Mouse (Mus musculus) frontal cortex, adult 2 months (tissue): Measurements from ENCODE around the gene Klhdc4. TPM values are rescaled to one million over a fixed set of nuclear protein-coding genes. Genes with fewer than 3 reads are reported as not detected.
A peak's percentile ranks its signal among the peaks of the same experiment; 100 is the strongest.

Source experiments
- DNase-seq, 2 experiments: peaks; one replicate each; pipeline ENCODE4 v3.0.0; 2022; ENCODE audit warnings: low spot score in 1 of 2; ENCODE audit errors: extremely low spot score in 1 of 2
- polyA plus RNA-seq: library from polyadenylated mRNA; depleted of rRNA; stranded (reverse); fragments of >200 nt; gene quantifications from 2 replicates; pipeline ENCODE4 v1.2.3, GENCODE M21; 2012; rRNA removed

Klhdc4 gene
- polyA plus RNA-seq, 1 experiment: 50.3 TPM

GRCm38 (mm10) chr8:121761480-121761879 is 67.9 kb downstream of the Klhdc4 start:
- DNase-seq: no peak

- DNase-seq: no peak
Measured at GRCm38 (mm10) chr8:121760484-121760883, 68.9 kb downstream of the Klhdc4 start.

- DNase-seq: no peak
Measured at GRCm38 (mm10) chr8:121758470-121758869, 70.9 kb downstream of the Klhdc4 start.

- peak in 1 of 2 experiments; percentile 83 for DNase-seq
Measured at GRCm38 (mm10) chr8:121751407-121751806, 78.0 kb downstream of the Klhdc4 start.

GRCm38 (mm10) chr8:121750512-121750911 is 78.9 kb downstream of the Klhdc4 start:
- no peak for DNase-seq

GRCm38 (mm10) chr8:121749501-121749900 is 79.9 kb downstream of the Klhdc4 start:
- no peak for DNase-seq

Other genes starting within 250 kb of the Klhdc4 start
- gene Map1lc3b, start 239.2 kb downstream of the Klhdc4 start, polyA plus RNA-seq: 128 and 152 TPM in 2 replicates
- gene Zcchc14, start 176.7 kb downstream of the Klhdc4 start, polyA plus RNA-seq: 51.8 and 59.3 TPM in 2 replicates
- 138 and 159 TPM in 2 replicates for gene Jph3, start 99.9 kb downstream of the Klhdc4 start, polyA plus RNA-seq
- gene Slc7a5, start 78.1 kb upstream of the Klhdc4 start, polyA plus RNA-seq: 63.7 and 70.1 TPM in 2 replicates
- 0.34 and 0.40 TPM in 2 replicates for gene Car5a, start 115.3 kb upstream of the Klhdc4 start, polyA plus RNA-seq
- 69.6 and 81.2 TPM in 2 replicates for gene Banp, start 120.2 kb upstream of the Klhdc4 start, polyA plus RNA-seq